Mouse (Mus musculus): Measurements from ENCODE around the gene Flt3l. TPM values are rescaled to one million over a fixed set of nuclear protein-coding genes. Genes with fewer than 3 reads are reported as not detected.
A peak's percentile ranks its signal among the peaks of the same experiment; 100 is the strongest.
"Not testable (repeated sequence)": the region's sequence is repeated elsewhere in the genome, so short reads cannot be mapped to it uniquely, and the experiment has no call there.

Gene Flt3l
- polyA plus RNA-seq, 1 experiment from 2014 or later, result 2.5 TPM

DNA sequence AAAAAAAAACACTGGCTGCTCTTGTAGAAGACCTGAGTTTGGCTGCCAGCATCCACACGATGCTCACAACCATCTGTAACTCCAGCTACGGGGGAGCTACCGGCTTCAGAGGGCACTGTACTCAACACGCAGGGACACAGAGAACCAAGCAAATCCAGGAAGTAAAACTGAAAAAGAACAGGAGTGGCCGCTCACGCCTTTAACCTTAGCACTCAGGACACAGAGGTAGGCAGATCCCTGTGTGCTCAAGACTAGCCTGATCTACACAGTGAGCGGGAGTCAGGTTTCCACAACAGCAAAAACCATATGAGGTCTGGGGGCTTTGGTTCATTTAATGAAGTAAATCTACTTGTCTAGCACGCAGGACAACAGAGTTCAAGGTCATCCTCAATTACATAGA, 30.7 kb downstream of the Flt3l start:
- H3K36me3 ChIP-seq, result no peaks in the 10 kb centered on the region
- H3K27ac ChIP-seq, result no peak overlapping the region
- H3K27me3 ChIP-seq (ENCODE audit: insufficient read depth, poor library complexity, severe bottlenecking), result no peaks in the 10 kb centered on the region
- no peak overlapping the region for H3K4me3 ChIP-seq
- 79% methylated on average over 8 of the region's 8 CpGs for WGBS
- peaks cover 20% of the 10 kb centered on the region for H3K4me1 ChIP-seq
- no peak for DNase-seq (ENCODE audit: low spot score)
- H3K9me3 ChIP-seq, result no peaks in the 10 kb centered on the region

GRCm38 (mm10) chr7:45104941-45105340, 31.3 kb downstream of the Flt3l start:
- no peak overlapping the region for H3K4me3 ChIP-seq
- no peaks in the 10 kb centered on the region for H3K9me3 ChIP-seq
- no peak overlapping the region for H3K27ac ChIP-seq
- peaks cover 20% of the 10 kb centered on the region for H3K4me1 ChIP-seq
- H3K36me3 ChIP-seq, result no peaks in the 10 kb centered on the region
- DNase-seq (ENCODE audit: low spot score), result no peak
- no peaks in the 10 kb centered on the region for H3K27me3 ChIP-seq (ENCODE audit: insufficient read depth, poor library complexity, severe bottlenecking)
- 71% methylated on average over 5 of the region's 5 CpGs for WGBS

- 60% methylated on average over 7 of the region's 7 CpGs for WGBS
- H3K4me3 ChIP-seq, result 0 out of 2 replicates have a peak within 1 kb of the TSS, but pooled peaks have one; percentile 19
- no peak for DNase-seq (ENCODE audit: low spot score)
- H3K9me3 ChIP-seq, result no peaks in the 10 kb centered on the region
- H3K36me3 ChIP-seq, result no peaks in the 10 kb centered on the region
- H3K4me1 ChIP-seq, result peaks cover 20% of the 10 kb centered on the region
- H3K27me3 ChIP-seq (ENCODE audit: insufficient read depth, poor library complexity, severe bottlenecking), result no peaks in the 10 kb centered on the region
- H3K27ac ChIP-seq, result peak within 1 kb of the TSS; percentile 69
Measured at GRCm38 (mm10) chr7:45103652-45104180, 32.5 kb downstream of the Flt3l start, which contains the start of gene Fcgrt. Gene Fcgrt (minus strand): TSS chr7:45103851.

DNA sequence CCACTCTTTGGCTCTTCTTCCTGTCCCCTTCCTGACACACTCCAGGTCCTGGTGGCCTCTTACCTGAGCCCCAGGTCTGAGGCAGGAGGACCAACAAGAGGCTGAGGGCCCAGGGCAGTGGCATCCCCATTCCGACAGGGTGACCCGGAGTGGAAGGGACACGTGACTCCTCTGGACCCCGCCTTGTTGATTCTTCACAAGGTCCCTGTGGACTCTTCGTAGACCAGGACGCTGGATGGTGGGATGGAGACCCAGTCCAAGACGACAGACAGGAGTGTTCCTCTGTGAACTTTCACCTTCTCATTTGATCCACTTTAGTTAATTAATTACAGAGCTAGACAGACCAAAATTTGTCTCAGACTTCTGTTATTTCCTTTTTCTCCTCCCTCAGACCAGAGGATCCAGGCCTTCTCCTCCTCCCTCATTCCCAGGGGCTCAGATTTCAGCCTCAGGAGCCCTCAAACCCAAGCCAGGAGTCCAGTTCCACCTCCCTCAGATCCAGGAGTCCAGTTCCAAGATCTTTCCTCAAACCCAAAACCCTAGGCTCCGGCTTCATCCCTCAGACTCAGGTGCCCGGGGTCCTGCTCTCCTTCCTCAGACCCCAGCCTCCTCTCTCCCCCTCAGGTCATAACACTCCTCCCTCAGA, 33.2 kb downstream of the Flt3l start:
- H3K4me3 ChIP-seq, result 0 out of 2 replicates have a peak overlapping the region, but pooled peaks have one; percentile 19
- H3K4me1 ChIP-seq, result peaks cover 20% of the 10 kb centered on the region
- WGBS, result 82% methylated on average over 9 of the region's 9 CpGs
- peak overlapping the region; percentile 69 for H3K27ac ChIP-seq
- no peaks in the 10 kb centered on the region for H3K9me3 ChIP-seq
- no peaks in the 10 kb centered on the region for H3K27me3 ChIP-seq (ENCODE audit: insufficient read depth, poor library complexity, severe bottlenecking)
- H3K36me3 ChIP-seq, result no peaks in the 10 kb centered on the region
- no peak for DNase-seq (ENCODE audit: low spot score)

DNA sequence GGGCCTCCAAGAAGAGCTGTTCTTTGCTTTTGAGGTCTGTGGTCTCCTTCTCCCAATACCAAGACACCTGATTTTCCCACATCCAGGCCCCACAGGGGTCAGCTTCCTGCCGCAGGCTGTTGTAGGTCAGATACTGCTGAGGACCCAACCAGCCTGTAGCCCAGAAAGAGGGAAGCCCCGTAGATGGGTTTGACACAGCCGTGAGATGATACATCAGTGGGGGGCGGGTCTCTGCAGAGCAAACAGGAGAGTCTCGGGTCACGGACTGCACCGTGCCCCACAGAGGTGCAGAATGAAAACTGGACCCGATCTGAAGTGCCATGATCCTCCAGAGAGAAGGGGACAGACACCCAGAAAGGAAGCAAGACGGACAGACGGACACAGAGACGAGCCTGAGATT, 33.8 kb downstream of the Flt3l start:
- peaks cover 20% of the 10 kb centered on the region for H3K4me1 ChIP-seq
- H3K36me3 ChIP-seq, result no peaks in the 10 kb centered on the region
- WGBS, result 81% methylated on average over 11 of the region's 11 CpGs
- H3K27me3 ChIP-seq (ENCODE audit: insufficient read depth, poor library complexity, severe bottlenecking), result no peaks in the 10 kb centered on the region
- DNase-seq (ENCODE audit: low spot score), result no peak
- no peaks in the 10 kb centered on the region for H3K9me3 ChIP-seq
- H3K4me3 ChIP-seq, result no peak overlapping the region
- H3K27ac ChIP-seq, result no peak overlapping the region

- no peak overlapping the region for H3K27ac ChIP-seq
- no peaks in the 10 kb centered on the region for H3K27me3 ChIP-seq (ENCODE audit: insufficient read depth, poor library complexity, severe bottlenecking)
- no peaks in the 10 kb centered on the region for H3K9me3 ChIP-seq
- peaks cover 23% of the 10 kb centered on the region for H3K4me1 ChIP-seq
- no peaks in the 10 kb centered on the region for H3K36me3 ChIP-seq
- no peak for DNase-seq (ENCODE audit: low spot score)
- 92% methylated on average over 6 of the region's 6 CpGs for WGBS
- H3K4me3 ChIP-seq, result no peak overlapping the region
Measured at GRCm38 (mm10) chr7:45100046-45100445, 36.2 kb downstream of the Flt3l start.

GRCm38 (mm10) chr7:45098541-45099240, 37.5 kb downstream of the Flt3l start:
- H3K4me1 ChIP-seq, result peaks cover 21% of the 10 kb centered on the region
- H3K27ac ChIP-seq, result no peak overlapping the region
- WGBS, result 81% methylated on average over 8 of the region's 8 CpGs
- no peaks in the 10 kb centered on the region for H3K9me3 ChIP-seq
- H3K36me3 ChIP-seq, result no peaks in the 10 kb centered on the region
- no peak overlapping the region for H3K4me3 ChIP-seq
- no peak for DNase-seq (ENCODE audit: low spot score)
- H3K27me3 ChIP-seq (ENCODE audit: insufficient read depth, poor library complexity, severe bottlenecking), result no peaks in the 10 kb centered on the region

DNA sequence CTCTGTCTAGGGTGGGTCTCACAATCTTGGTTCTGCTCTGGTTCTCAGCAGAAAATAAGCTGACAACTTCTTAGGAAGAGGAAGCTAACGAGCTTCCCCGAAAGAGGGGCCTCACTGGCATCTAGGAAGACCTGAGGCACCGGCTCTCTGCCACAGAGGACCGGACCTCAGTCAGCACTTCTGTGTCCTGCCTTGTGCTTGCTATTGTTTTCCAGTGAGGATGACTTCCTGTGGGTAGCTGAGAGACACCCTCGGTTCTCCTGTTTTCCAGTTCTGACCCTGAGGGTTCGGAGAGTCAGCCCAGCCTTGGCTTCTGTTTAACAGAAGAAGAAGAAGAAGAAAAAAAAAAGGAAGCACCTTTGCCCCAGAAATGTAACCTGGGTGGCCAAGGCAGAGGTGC, 38.8 kb downstream of the Flt3l start:
- Histone ChIP-seq H3K27ac (no peak overlapping the region), H3K36me3 (no peaks in the 10 kb centered on the region), H3K27me3 (ENCODE audit: insufficient read depth, poor library complexity, severe bottlenecking) (no peaks in the 10 kb centered on the region), H3K4me1 (peaks cover 19% of the 10 kb centered on the region), H3K9me3 (no peaks in the 10 kb centered on the region), H3K4me3 (no peak overlapping the region)
- WGBS, result 50% methylated on average over 6 of the region's 6 CpGs
- DNase-seq (ENCODE audit: low spot score), result no peak

GRCm38 (mm10) chr7:45095965-45096364, 40.3 kb downstream of the Flt3l start:
- not testable (repeated sequence) for DNase-seq (ENCODE audit: low spot score); H3K36me3 ChIP-seq; H3K4me3 ChIP-seq; H3K9me3 ChIP-seq; H3K27ac ChIP-seq; H3K27me3 ChIP-seq (ENCODE audit: insufficient read depth, poor library complexity, severe bottlenecking)
- H3K4me1 ChIP-seq, result peaks cover 27% of the 10 kb centered on the region
- WGBS, result 91% methylated on average over 14 of the region's 14 CpGs

GRCm38 (mm10) chr7:45095367-45095766, 40.9 kb downstream of the Flt3l start:
- no peaks in the 10 kb centered on the region for H3K9me3 ChIP-seq
- H3K4me3 ChIP-seq, result no peak overlapping the region
- peaks cover 33% of the 10 kb centered on the region for H3K4me1 ChIP-seq
- H3K27ac ChIP-seq, result no peak overlapping the region
- no peaks in the 10 kb centered on the region for H3K27me3 ChIP-seq (ENCODE audit: insufficient read depth, poor library complexity, severe bottlenecking)
- DNase-seq (ENCODE audit: low spot score), result no peak
- H3K36me3 ChIP-seq, result 0 out of 2 replicates have a peak, but pooled peaks cover under 1% of the 10 kb centered on the region
- WGBS, result 73% methylated on average over 6 of the region's 6 CpGs

- Histone ChIP-seq H3K36me3 (0 out of 2 replicates have a peak, but pooled peaks cover 5% of the 10 kb centered on the region), H3K27me3 (ENCODE audit: insufficient read depth, poor library complexity, severe bottlenecking) (no peaks in the 10 kb centered on the region), H3K4me1 (peaks cover 36% of the 10 kb centered on the region), H3K9me3 (no peaks in the 10 kb centered on the region), H3K27ac (no peak overlapping the region), H3K4me3 (no peak overlapping the region)
- WGBS, result 61% methylated on average over 7 of the region's 7 CpGs
- no peak for DNase-seq (ENCODE audit: low spot score)
Measured at GRCm38 (mm10) chr7:45094121-45094520, 42.1 kb downstream of the Flt3l start.

- H3K4me1 ChIP-seq, result peaks cover 36% of the 10 kb centered on the region
- DNase-seq (ENCODE audit: low spot score), result peak; percentile 80
Measured at GRCm38 (mm10) chr7:45093516-45093905, 42.7 kb downstream of the Flt3l start.

DNA sequence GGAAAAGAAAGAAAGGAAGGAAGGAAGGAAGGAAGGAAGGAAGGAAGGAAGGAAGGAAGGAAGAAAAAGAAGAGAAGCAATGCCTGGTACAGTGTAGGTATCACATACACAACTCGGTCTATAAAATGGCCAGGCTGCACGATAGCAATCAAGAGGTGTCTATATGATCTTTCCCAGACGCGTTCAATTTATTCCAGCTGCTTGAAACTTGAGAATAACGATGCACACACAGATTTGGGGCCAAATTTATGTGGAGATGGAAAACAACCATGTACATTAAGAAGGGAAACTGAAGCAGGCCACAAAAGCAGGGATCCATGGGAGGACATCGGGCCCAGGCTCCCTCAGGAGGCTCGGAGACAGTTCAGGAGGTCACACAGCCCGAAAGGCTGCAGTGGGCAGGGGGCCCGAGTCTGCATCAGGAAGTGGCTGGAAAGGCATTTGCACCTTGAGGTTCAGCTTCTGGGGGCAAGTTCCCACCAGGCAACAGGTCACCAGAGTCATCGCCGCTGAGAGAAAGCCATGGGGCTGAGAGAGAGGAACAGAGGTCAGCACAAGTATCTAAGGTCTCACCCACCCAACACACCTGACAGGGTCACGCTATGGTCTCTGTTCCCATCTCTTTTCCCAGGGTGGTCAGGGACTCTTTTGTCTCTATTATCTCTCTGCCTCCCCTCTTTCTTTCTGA, 43.3 kb downstream of the Flt3l start:
- no peak overlapping the region for H3K4me3 ChIP-seq

More at GRCm38 (mm10) chr7:45093516-45093905, 42.7 kb downstream of the Flt3l start:
- Histone ChIP-seq H3K36me3 (peaks cover 9% of the 10 kb centered on the region), H3K9me3 (no peaks in the 10 kb centered on the region), H3K27me3 (ENCODE audit: insufficient read depth, poor library complexity, severe bottlenecking) (no peaks in the 10 kb centered on the region), H3K4me3 (no peak overlapping the region), H3K27ac (peak overlapping the region; percentile 74)
- 32% methylated on average over 18 of the region's 18 CpGs for WGBS

More for the DNA sequence above, 43.3 kb downstream of the Flt3l start:
- H3K27ac ChIP-seq, result peak overlapping the region; percentile 74
- DNase-seq (ENCODE audit: low spot score), result peak; percentile 78
- no peaks in the 10 kb centered on the region for H3K27me3 ChIP-seq (ENCODE audit: insufficient read depth, poor library complexity, severe bottlenecking)
- peaks cover 15% of the 10 kb centered on the region for H3K36me3 ChIP-seq
- 59% methylated on average over 12 of the region's 12 CpGs for WGBS
- H3K9me3 ChIP-seq, result no peaks in the 10 kb centered on the region
- peaks cover 36% of the 10 kb centered on the region for H3K4me1 ChIP-seq

Data from heart, embryonic 10.5 days (tissue).